Mouse (Mus musculus) hindbrain, embryonic 12.5 days (tissue): ENCODE results near the gene Serinc3. TPM values are rescaled to one million over a fixed set of nuclear protein-coding genes. Genes with fewer than 3 reads are reported as not detected.
"Not testable (repeated sequence)": the region's sequence is repeated elsewhere in the genome, so short reads cannot be mapped to it uniquely, and the experiment has no call there.

Experiments used
- ATAC-seq: fragments of 200-750 bp; cut with Nextera tagmentation; 2 replicates; pipeline ENCODE4 v1.8.0; 2017; ENCODE audit warnings: moderate TSS enrichment; ENCODE audit not compliant: low FRiP score
- H3K27ac ChIP-seq: fragments of 300-500 bp; sonication (generic); 2 replicates; pipeline ENCODE4 v1.5.1; 2016; ENCODE audit warnings: mild to moderate bottlenecking
- H3K27me3 ChIP-seq: fragments of 300-500 bp; sonication (generic); 2 replicates; pipeline ENCODE4 v1.6.1; 2016; ENCODE audit warnings: mild to moderate bottlenecking
- H3K36me3 ChIP-seq: fragments of 300-500 bp; sonication (generic); 2 replicates; pipeline ENCODE4 v1.6.1; 2016; ENCODE audit warnings: mild to moderate bottlenecking
- H3K4me1 ChIP-seq: fragments of 300-500 bp; sonication (generic); 2 replicates; pipeline ENCODE4 v1.6.1; 2016
- H3K4me2 ChIP-seq: fragments of 300-500 bp; sonication (generic); replicated peaks from 2 replicates; pipeline ENCODE4 v1.6.1; 2016; ENCODE audit warnings: mild to moderate bottlenecking
- H3K4me3 ChIP-seq: fragments of 300-500 bp; sonication (generic); 2 replicates; pipeline ENCODE4 v1.5.1; 2016; ENCODE audit warnings: mild to moderate bottlenecking
- H3K9ac ChIP-seq: fragments of 300-500 bp; sonication (generic); 2 replicates; pipeline ENCODE4 v1.6.1; 2016; ENCODE audit warnings: mild to moderate bottlenecking, moderate library complexity
- H3K9me3 ChIP-seq: fragments of 300-500 bp; sonication (generic); replicated peaks from 2 replicates; pipeline ENCODE4 v1.6.1; 2016; ENCODE audit warnings: mild to moderate bottlenecking
- whole genome bisulfite sequencing: fragments of 180-500 bp; shearing (Covaris S2); methylation state at CpG from one replicate; pipeline ENCODE4 v1.1.7; 2016; 5-methylcytosine and 5-hydroxymethylcytosine counted together
- polyA plus RNA-seq: library from polyadenylated mRNA; unstranded; fragments of >200 nt; fragmentation: Nextera tagmentation; extraction: Ambion mirVana; gene quantifications from 2 replicates; pipeline ENCODE4 v1.2.1, GENCODE M21; 2016

Serinc3 gene
- polyA plus RNA-seq: 36.2 and 38.4 TPM in 2 replicates

GRCm38 (mm10) chr2:163644575-163645385 is at the start of gene Serinc3:
TSS of gene Serinc3 (minus strand) at chr2:163645131.
- Histone ChIP-seq H3K4me2 (peak within 1 kb of the TSS; percentile 69), H3K4me3 (peak within 1 kb of the TSS; percentile 96), H3K9me3 (no peaks in the 10 kb centered on the region; the same call in 1 of the 2 replicates), H3K27me3 (no peaks in the 10 kb centered on the region), H3K36me3 (no peaks in the 10 kb centered on the region), H3K27ac (peak within 1 kb of the TSS; percentile 99), H3K9ac (peak within 1 kb of the TSS; percentile 93), H3K4me1 (peaks cover 18% of the 10 kb centered on the region)
- peak; percentile 97 for ATAC-seq
- WGBS: under 1% methylated on average over 72 of the region's 74 CpGs

GRCm38 (mm10) chr2:163693716-163694314 is 48.9 kb upstream of the Serinc3 start:
- Histone ChIP-seq H3K4me2 (no peak overlapping the region), H3K27ac (no peak overlapping the region; the same call in 1 of the 2 replicates), H3K9me3 (no peaks in the 10 kb centered on the region), H3K4me1 (peaks cover 33% of the 10 kb centered on the region), H3K4me3 (no peak overlapping the region), H3K27me3 (no peaks in the 10 kb centered on the region), H3K9ac (no peak overlapping the region), H3K36me3 (no peaks in the 10 kb centered on the region)
- ATAC-seq: no peak
- WGBS: 71% methylated on average over 9 of the region's 9 CpGs

GRCm38 (mm10) chr2:163692873-163693612 is 48.1 kb upstream of the Serinc3 start:
- H3K4me3 ChIP-seq: no peak overlapping the region
- H3K9me3 ChIP-seq: no peaks in the 10 kb centered on the region
- WGBS: 81% methylated on average over 3 of the region's 3 CpGs
- no peak overlapping the region for H3K4me2 ChIP-seq
- H3K9ac ChIP-seq: no peak overlapping the region
- H3K27me3 ChIP-seq: no peaks in the 10 kb centered on the region
- peaks cover 32% of the 10 kb centered on the region for H3K4me1 ChIP-seq
- no peak for ATAC-seq
- H3K27ac ChIP-seq: no peak overlapping the region; the same call in 1 of the 2 replicates
- no peaks in the 10 kb centered on the region for H3K36me3 ChIP-seq

- Histone ChIP-seq H3K4me1 (peaks cover 28% of the 10 kb centered on the region), H3K27ac (no peak overlapping the region), H3K9me3 (no peaks in the 10 kb centered on the region), H3K4me3 (no peak overlapping the region), H3K4me2 (no peak overlapping the region), H3K9ac (no peak overlapping the region), H3K36me3 (no peaks in the 10 kb centered on the region), H3K27me3 (no peaks in the 10 kb centered on the region)
- no peak for ATAC-seq
- 92% methylated on average over 6 of the region's 6 CpGs for WGBS
These were observed 47.1 kb upstream of the Serinc3 start for GRCm38 (mm10) chr2:163691846-163692605.

DNA sequence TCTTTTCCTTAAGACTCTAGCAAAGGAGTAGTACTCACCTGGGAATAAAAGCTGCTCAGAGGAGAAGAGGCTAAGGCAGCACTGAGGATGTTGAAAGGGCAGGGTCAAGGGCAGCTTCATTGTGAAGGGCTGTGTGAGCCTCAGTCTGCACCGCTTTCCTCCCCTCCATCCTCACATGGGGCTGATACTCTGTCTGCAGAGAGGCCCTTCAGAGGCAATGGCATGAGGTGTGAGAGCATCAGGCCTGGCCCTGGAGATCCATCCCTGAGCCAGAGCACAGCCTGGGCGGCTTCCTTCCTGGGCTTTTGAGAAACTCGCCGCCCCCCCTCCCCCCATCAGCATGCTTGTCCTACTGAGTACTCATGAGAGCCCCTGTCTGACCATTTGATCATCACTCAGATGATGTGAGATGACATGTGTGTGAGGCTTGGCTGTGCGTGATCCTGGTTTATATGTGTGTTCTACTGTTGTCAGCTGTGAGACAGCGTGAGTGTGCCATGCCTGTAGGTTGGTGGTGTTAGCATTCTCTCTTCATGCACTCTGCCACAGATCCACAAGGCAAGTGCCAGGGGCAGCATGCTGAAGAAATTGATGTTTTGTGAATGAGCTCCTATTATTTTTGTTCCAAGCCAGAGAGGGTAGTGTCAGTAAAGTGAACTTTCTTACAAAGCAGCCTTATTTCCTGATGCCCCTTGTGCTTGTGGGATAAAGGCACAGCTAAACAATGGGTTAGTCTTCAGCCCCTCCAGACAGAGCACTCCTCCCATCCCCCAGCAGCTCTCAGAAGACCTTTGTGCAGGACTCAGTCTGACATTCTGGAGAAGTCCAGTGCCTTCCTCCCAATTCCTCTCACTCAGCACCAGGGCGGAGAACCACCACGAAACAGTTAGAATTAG is 45.7 kb upstream of the Serinc3 start:
- no peaks in the 10 kb centered on the region for H3K36me3 ChIP-seq
- ATAC-seq: peak; percentile 54; the same call in 1 of the 2 replicates
- H3K27me3 ChIP-seq: no peaks in the 10 kb centered on the region
- H3K9ac ChIP-seq: peak overlapping the region; percentile 32
- no peaks in the 10 kb centered on the region for H3K9me3 ChIP-seq
- no peak overlapping the region for H3K4me3 ChIP-seq
- WGBS: 55% methylated on average over 8 of the region's 8 CpGs
- peaks cover 27% of the 10 kb centered on the region for H3K4me1 ChIP-seq
- no peak overlapping the region for H3K4me2 ChIP-seq
- peak overlapping the region; percentile 60 for H3K27ac ChIP-seq

GRCm38 (mm10) chr2:163689771-163690170 is 44.8 kb upstream of the Serinc3 start:
- no peak overlapping the region for H3K9ac ChIP-seq
- no peaks in the 10 kb centered on the region for H3K36me3 ChIP-seq
- H3K27ac ChIP-seq: peak overlapping the region; percentile 4; the same call in 1 of the 2 replicates
- no peak overlapping the region for H3K4me2 ChIP-seq
- H3K27me3 ChIP-seq: no peaks in the 10 kb centered on the region
- 87% methylated on average over 3 of the region's 3 CpGs for WGBS
- H3K4me3 ChIP-seq: no peak overlapping the region
- H3K4me1 ChIP-seq: peaks cover 27% of the 10 kb centered on the region
- no peak for ATAC-seq
- no peaks in the 10 kb centered on the region for H3K9me3 ChIP-seq

GRCm38 (mm10) chr2:163688377-163688776 is 43.4 kb upstream of the Serinc3 start:
- not testable (repeated sequence) for H3K4me3 ChIP-seq, H3K27me3 ChIP-seq, ATAC-seq, H3K9ac ChIP-seq, H3K27ac ChIP-seq, H3K9me3 ChIP-seq, H3K4me2 ChIP-seq, H3K36me3 ChIP-seq
- peaks cover 24% of the 10 kb centered on the region for H3K4me1 ChIP-seq
- 92% methylated on average over 1 of the region's 1 CpGs for WGBS

- H3K4me2 ChIP-seq: no peak overlapping the region
- no peak overlapping the region for H3K27ac ChIP-seq
- H3K4me3 ChIP-seq: no peak overlapping the region
- no peaks in the 10 kb centered on the region for H3K36me3 ChIP-seq
- H3K4me1 ChIP-seq: peaks cover 23% of the 10 kb centered on the region
- WGBS: 86% methylated on average over 3 of the region's 3 CpGs
- no peaks in the 10 kb centered on the region for H3K9me3 ChIP-seq
- no peak for ATAC-seq
- H3K27me3 ChIP-seq: no peaks in the 10 kb centered on the region
- H3K9ac ChIP-seq: no peak overlapping the region
These were observed 42.0 kb upstream of the Serinc3 start for GRCm38 (mm10) chr2:163686886-163687285.

GRCm38 (mm10) chr2:163686233-163686632 is 41.3 kb upstream of the Serinc3 start:
- Histone ChIP-seq H3K27me3 (no peaks in the 10 kb centered on the region), H3K36me3 (no peaks in the 10 kb centered on the region), H3K4me2 (no peak overlapping the region), H3K4me1 (peaks cover 23% of the 10 kb centered on the region), H3K9me3 (no peaks in the 10 kb centered on the region), H3K9ac (no peak overlapping the region), H3K27ac (no peak overlapping the region), H3K4me3 (no peak overlapping the region)
- ATAC-seq: no peak
- WGBS: 84% methylated on average over 5 of the region's 5 CpGs

- Histone ChIP-seq H3K4me1 (peaks cover 20% of the 10 kb centered on the region), H3K27ac (no peak overlapping the region), H3K27me3 (no peaks in the 10 kb centered on the region), H3K9ac (no peak overlapping the region), H3K36me3 (no peaks in the 10 kb centered on the region), H3K4me2 (no peak overlapping the region), H3K4me3 (no peak overlapping the region), H3K9me3 (no peaks in the 10 kb centered on the region)
- ATAC-seq: no peak
- 83% methylated on average over 6 of the region's 6 CpGs for WGBS
These were observed 40.9 kb upstream of the Serinc3 start for GRCm38 (mm10) chr2:163685761-163686200.

DNA sequence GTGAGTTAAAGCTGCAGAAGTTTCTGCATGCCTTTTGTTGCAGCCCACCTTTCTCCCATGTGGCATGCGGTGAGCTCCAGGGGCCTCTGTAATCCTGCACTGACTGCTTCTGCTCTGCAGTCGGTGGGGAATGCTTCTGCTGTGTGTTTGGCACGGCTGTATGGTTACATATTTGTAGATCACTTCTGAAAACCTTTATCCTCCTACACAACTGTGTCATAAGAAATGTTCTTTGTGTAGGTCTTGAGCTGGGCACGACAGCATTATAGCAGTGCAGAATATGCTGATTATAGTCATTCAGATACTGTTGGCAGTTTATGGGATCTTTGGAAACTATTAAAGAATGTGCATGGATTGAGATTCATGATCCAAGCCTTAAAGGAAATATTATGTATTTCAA is 40.4 kb upstream of the Serinc3 start:
- Histone ChIP-seq H3K27ac (no peak overlapping the region), H3K4me1 (peaks cover 15% of the 10 kb centered on the region), H3K9ac (no peak overlapping the region), H3K27me3 (no peaks in the 10 kb centered on the region), H3K4me3 (no peak overlapping the region), H3K4me2 (no peak overlapping the region), H3K9me3 (no peaks in the 10 kb centered on the region), H3K36me3 (no peaks in the 10 kb centered on the region)
- WGBS: 75% methylated on average over 4 of the region's 4 CpGs
- no peak for ATAC-seq
